Mouse (Mus musculus): Measurements from ENCODE around the gene Cacna1f. TPM values are rescaled to one million over a fixed set of nuclear protein-coding genes. Genes with fewer than 3 reads are reported as not detected.

Gene Cacna1f
- polyA plus RNA-seq, 1 experiment: 0.09 TPM

- peaks cover 10% of the 10 kb centered on the region for H3K4me1 ChIP-seq (ENCODE audit: control insufficient read depth, insufficient read depth, low read length)
- H3K27ac ChIP-seq (ENCODE audit: control insufficient read depth, insufficient read depth, low read depth, low read length): peak overlapping the region; percentile 16; the same call in 1 of the 2 replicates
- no peaks in the 10 kb centered on the region for H3K36me3 ChIP-seq (ENCODE audit: control insufficient read depth, insufficient read depth, low read length)
- H3K27me3 ChIP-seq (ENCODE audit: control insufficient read depth, insufficient read depth, low read length): no peaks in the 10 kb centered on the region
- no peak for TF ChIP-seq CTCF (IDR thresholded peaks at IDR 0.05; ENCODE audit: control insufficient read depth, insufficient read depth, insufficient replicate concordance, low read depth, low read length)
- TF ChIP-seq POLR2A (IDR thresholded peaks at IDR 0.05; ENCODE audit: control insufficient read depth, low read depth, low read length): no peak
- H3K4me3 ChIP-seq (ENCODE audit: control insufficient read depth, low read depth, low read length): no peak overlapping the region
Measured at GRCm38 (mm10) chrX:7658031-7658784, 51.3 kb downstream of the Cacna1f start.

GRCm38 (mm10) chrX:7658785-7659589, 52.1 kb downstream of the Cacna1f start:
- no peak overlapping the region for H3K27ac ChIP-seq (ENCODE audit: control insufficient read depth, insufficient read depth, low read depth, low read length)
- no peak for TF ChIP-seq CTCF (IDR thresholded peaks at IDR 0.05; ENCODE audit: control insufficient read depth, insufficient read depth, insufficient replicate concordance, low read depth, low read length)
- TF ChIP-seq POLR2A (IDR thresholded peaks at IDR 0.05; ENCODE audit: control insufficient read depth, low read depth, low read length): no peak
- H3K4me1 ChIP-seq (ENCODE audit: control insufficient read depth, insufficient read depth, low read length): peaks cover 10% of the 10 kb centered on the region
- H3K4me3 ChIP-seq (ENCODE audit: control insufficient read depth, low read depth, low read length): no peak overlapping the region
- no peaks in the 10 kb centered on the region for H3K27me3 ChIP-seq (ENCODE audit: control insufficient read depth, insufficient read depth, low read length)
- no peaks in the 10 kb centered on the region for H3K36me3 ChIP-seq (ENCODE audit: control insufficient read depth, insufficient read depth, low read length)

DNA sequence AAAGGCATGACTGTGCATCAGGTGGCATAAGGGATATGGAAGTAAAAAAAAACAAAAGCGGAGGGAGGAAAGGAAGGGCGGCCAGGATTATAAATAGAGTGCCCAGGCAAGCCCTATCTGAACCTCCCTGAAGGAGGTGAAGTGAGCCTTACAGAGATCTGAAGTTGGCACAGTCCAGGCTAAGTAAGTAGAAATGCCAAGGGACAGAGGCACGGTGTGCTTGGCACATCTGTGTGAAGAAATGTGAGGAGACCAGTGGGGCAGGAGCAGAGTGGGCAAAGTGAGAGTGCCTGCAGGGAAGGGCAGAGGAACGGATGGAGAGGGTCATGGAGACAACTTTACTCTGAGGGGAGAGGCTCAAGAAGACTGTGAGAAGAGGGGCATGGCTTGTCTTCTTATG, 54.2 kb downstream of the Cacna1f start:
- TF ChIP-seq POLR2A (IDR thresholded peaks at IDR 0.05; ENCODE audit: control insufficient read depth, low read depth, low read length) (no peak), CTCF (IDR thresholded peaks at IDR 0.05; ENCODE audit: control insufficient read depth, insufficient read depth, insufficient replicate concordance, low read depth, low read length) (no peak)
- no peak overlapping the region for H3K27ac ChIP-seq (ENCODE audit: control insufficient read depth, insufficient read depth, low read depth, low read length)
- H3K36me3 ChIP-seq (ENCODE audit: control insufficient read depth, insufficient read depth, low read length): no peaks in the 10 kb centered on the region
- H3K4me3 ChIP-seq (ENCODE audit: control insufficient read depth, low read depth, low read length): no peak overlapping the region
- H3K4me1 ChIP-seq (ENCODE audit: control insufficient read depth, insufficient read depth, low read length): peaks cover 10% of the 10 kb centered on the region
- H3K27me3 ChIP-seq (ENCODE audit: control insufficient read depth, insufficient read depth, low read length): no peaks in the 10 kb centered on the region

- Histone ChIP-seq H3K27me3 (ENCODE audit: control insufficient read depth, insufficient read depth, low read length) (no peaks in the 10 kb centered on the region), H3K36me3 (ENCODE audit: control insufficient read depth, insufficient read depth, low read length) (no peaks in the 10 kb centered on the region), H3K4me1 (ENCODE audit: control insufficient read depth, insufficient read depth, low read length) (peaks cover 1% of the 10 kb centered on the region), H3K4me3 (ENCODE audit: control insufficient read depth, low read depth, low read length) (no peak overlapping the region), H3K27ac (ENCODE audit: control insufficient read depth, insufficient read depth, low read depth, low read length) (no peak overlapping the region)
- no peak for TF ChIP-seq CTCF (IDR thresholded peaks at IDR 0.05; ENCODE audit: control insufficient read depth, insufficient read depth, insufficient replicate concordance, low read depth, low read length)
- TF ChIP-seq POLR2A (IDR thresholded peaks at IDR 0.05; ENCODE audit: control insufficient read depth, low read depth, low read length): no peak
Measured at GRCm38 (mm10) chrX:7662936-7663335, 56.1 kb downstream of the Cacna1f start.

GRCm38 (mm10) chrX:7664791-7665190, 57.9 kb downstream of the Cacna1f start:
- no peaks in the 10 kb centered on the region for H3K27me3 ChIP-seq (ENCODE audit: control insufficient read depth, insufficient read depth, low read length)
- H3K27ac ChIP-seq (ENCODE audit: control insufficient read depth, insufficient read depth, low read depth, low read length): no peak overlapping the region
- no peak overlapping the region for H3K4me3 ChIP-seq (ENCODE audit: control insufficient read depth, low read depth, low read length)
- H3K36me3 ChIP-seq (ENCODE audit: control insufficient read depth, insufficient read depth, low read length): no peaks in the 10 kb centered on the region
- TF ChIP-seq CTCF (IDR thresholded peaks at IDR 0.05; ENCODE audit: control insufficient read depth, insufficient read depth, insufficient replicate concordance, low read depth, low read length): no peak
- TF ChIP-seq POLR2A (IDR thresholded peaks at IDR 0.05; ENCODE audit: control insufficient read depth, low read depth, low read length): no peak
- H3K4me1 ChIP-seq (ENCODE audit: control insufficient read depth, insufficient read depth, low read length): no peaks in the 10 kb centered on the region

GRCm38 (mm10) chrX:7665739-7666502, 59.0 kb downstream of the Cacna1f start:
- no peak overlapping the region for H3K4me3 ChIP-seq (ENCODE audit: control insufficient read depth, low read depth, low read length)
- no peak overlapping the region for H3K27ac ChIP-seq (ENCODE audit: control insufficient read depth, insufficient read depth, low read depth, low read length)
- no peak for TF ChIP-seq POLR2A (IDR thresholded peaks at IDR 0.05; ENCODE audit: control insufficient read depth, low read depth, low read length)
- TF ChIP-seq CTCF (IDR thresholded peaks at IDR 0.05; ENCODE audit: control insufficient read depth, insufficient read depth, insufficient replicate concordance, low read depth, low read length): no peak
- no peaks in the 10 kb centered on the region for H3K27me3 ChIP-seq (ENCODE audit: control insufficient read depth, insufficient read depth, low read length)
- no peaks in the 10 kb centered on the region for H3K36me3 ChIP-seq (ENCODE audit: control insufficient read depth, insufficient read depth, low read length)
- H3K4me1 ChIP-seq (ENCODE audit: control insufficient read depth, insufficient read depth, low read length): peaks cover 5% of the 10 kb centered on the region
